ENCODE assay signal across 7 mouse cellular contexts in the genomic region with DNA sequence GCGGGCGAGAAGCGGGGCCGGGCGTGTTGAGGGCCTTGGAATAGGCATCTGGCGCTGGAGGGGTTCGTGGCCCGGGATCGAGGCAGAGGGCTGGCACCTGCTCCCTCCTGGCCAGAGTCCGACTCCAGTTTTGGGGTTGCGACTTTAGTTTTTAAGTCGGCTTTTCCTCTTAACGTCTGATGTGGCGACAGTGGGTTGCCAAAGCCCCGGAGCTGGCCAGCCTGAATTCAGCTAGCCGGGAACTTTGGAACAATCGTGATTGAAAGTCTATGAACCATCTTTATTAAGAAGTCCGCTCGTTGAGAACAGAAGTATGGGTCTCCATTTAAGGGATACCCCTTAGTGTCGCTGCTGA. TPM values are rescaled to one million over a fixed set of nuclear protein-coding genes. Genes with fewer than 3 reads are reported as not detected.
DNase-seq lines count a peak whose midpoint lies in the region; ATAC-seq and TF ChIP-seq lines count a peak whose summit lies in the region.

No protein-coding gene starts in this region.

- H3K4me2 ChIP-seq in forebrain, embryonic 12.5 days: peak overlapping the region; percentile 83
- H3K4me2 ChIP-seq in limb, embryonic 14.5 days (replicated peaks; ENCODE audit: low read depth, low read length, severe bottlenecking): peak overlapping the region; percentile 95
- peak overlapping the region; percentile 96 for H3K4me2 ChIP-seq in stomach, embryonic 15.5 days

- peak overlapping the region; percentile 100 for H3K4me3 ChIP-seq in megakaryocyte, embryonic 14.5 days (replicated peaks)
- H3K4me3 ChIP-seq in forebrain, embryonic 12.5 days (replicated peaks): peak overlapping the region; percentile 80
- H3K4me3 ChIP-seq in limb, embryonic 14.5 days (replicated peaks; ENCODE audit: low read length): peak overlapping the region; percentile 66
- H3K4me3 ChIP-seq in stomach, embryonic 15.5 days (replicated peaks): peak overlapping the region; percentile 95

- 1% methylated on average over 20 of the region's 20 CpGs for WGBS in forebrain, embryonic 12.5 days
- 2% methylated on average over 19 of the region's 20 CpGs for WGBS in limb, embryonic 14.5 days
- 2% methylated on average over 20 of the region's 20 CpGs for WGBS in stomach, embryonic 15.5 days

- H3K27me3 ChIP-seq in megakaryocyte, embryonic 14.5 days (replicated peaks): no peaks in the 10 kb centered on the region
- H3K27me3 ChIP-seq in forebrain, embryonic 12.5 days: peaks cover 13% of the 10 kb centered on the region
- no peaks in the 10 kb centered on the region for H3K27me3 ChIP-seq in limb, embryonic 14.5 days (ENCODE audit: control insufficient read depth, insufficient read depth, low read length)
- H3K27me3 ChIP-seq in stomach, embryonic 15.5 days (replicated peaks): no peaks in the 10 kb centered on the region

- peak overlapping the region; percentile 71 for H3K9ac ChIP-seq in forebrain, embryonic 12.5 days
- H3K9ac ChIP-seq in limb, embryonic 14.5 days (ENCODE audit: low read depth, low read length, severe bottlenecking): peak overlapping the region; percentile 66
- H3K9ac ChIP-seq in stomach, embryonic 15.5 days: peak overlapping the region; percentile 54

- H3K9me3 ChIP-seq in megakaryocyte, embryonic 14.5 days: no peaks in the 10 kb centered on the region
- H3K9me3 ChIP-seq in forebrain, embryonic 12.5 days: no peaks in the 10 kb centered on the region
- H3K9me3 ChIP-seq in limb, embryonic 14.5 days (ENCODE audit: control insufficient read depth, low read length): no peaks in the 10 kb centered on the region
- no peaks in the 10 kb centered on the region for H3K9me3 ChIP-seq in stomach, embryonic 15.5 days

- DNase-seq in limb, embryonic 14.5 days (ENCODE audit: low spot score): no peak
- no peak for DNase-seq in retina, postnatal 1 day
- no peak for DNase-seq in left cerebral cortex, postnatal 10 days (ENCODE audit: extremely low spot score in 1 of 2, low spot score in 2 of 2)

- H3K27ac ChIP-seq in forebrain, embryonic 12.5 days: no peak overlapping the region
- H3K27ac ChIP-seq in limb, embryonic 14.5 days (replicated peaks; ENCODE audit: low read depth, low read length): no peak overlapping the region
- H3K27ac ChIP-seq in stomach, embryonic 15.5 days: peak overlapping the region; percentile 57; the same call in 1 of the 2 replicates

- H3K4me1 ChIP-seq in megakaryocyte, embryonic 14.5 days: peaks cover 38% of the 10 kb centered on the region
- peaks cover 24% of the 10 kb centered on the region for H3K4me1 ChIP-seq in forebrain, embryonic 12.5 days
- H3K4me1 ChIP-seq in limb, embryonic 14.5 days (ENCODE audit: control insufficient read depth, insufficient read depth, low read length): peaks cover 11% of the 10 kb centered on the region
- H3K4me1 ChIP-seq in stomach, embryonic 15.5 days: peaks cover 10% of the 10 kb centered on the region

- no peak for ATAC-seq in megakaryocyte, adult 5-6 weeks (ENCODE audit: poor library complexity, severe bottlenecking)
- ATAC-seq in forebrain, embryonic 12.5 days (ENCODE audit: low FRiP score): no peak
- ATAC-seq in limb, embryonic 14.5 days (ENCODE audit: low FRiP score, low read depth): no peak
- no peak for ATAC-seq in stomach, embryonic 15.5 days (ENCODE audit: insufficient read depth, low FRiP score, low read depth)

- peaks cover 35% of the 10 kb centered on the region for H3K36me3 ChIP-seq in megakaryocyte, embryonic 14.5 days (replicated peaks; ENCODE audit: low read length)
- peaks cover 11% of the 10 kb centered on the region for H3K36me3 ChIP-seq in forebrain, embryonic 12.5 days (replicated peaks)
- H3K36me3 ChIP-seq in limb, embryonic 14.5 days (ENCODE audit: control insufficient read depth, insufficient read depth, low read length): peaks cover 13% of the 10 kb centered on the region
- H3K36me3 ChIP-seq in stomach, embryonic 15.5 days: no peaks in the 10 kb centered on the region

- no peak for TF ChIP-seq POLR2A in limb, embryonic 14.5 days (IDR thresholded peaks at IDR 0.05; ENCODE audit: borderline replicate concordance, extremely low read depth, insufficient read depth, insufficient read length)

- intact Hi-C loops in left cerebral cortex, postnatal 10 days (cut with DNase I): no loop called here

RNA-seq across cellular contexts. Expression of a gene that starts 0.6 kb away (rescaled TPM):
- 2.0 and 2.8 TPM in 2 replicates for polyA plus RNA-seq in megakaryocyte, embryonic 14.5 days (2012; ENCODE audit: insufficient read depth, low replicate concordance)
- 3.7 and 4.0 TPM in 2 replicates for total RNA-seq in megakaryocyte, adult 5-6 weeks (2015)
- total RNA-seq in megakaryocyte, adult 5-6 weeks (2017): 8.4 and 13.0 TPM in 2 replicates
- 17.3 and 17.7 TPM in 2 replicates for polyA plus RNA-seq in forebrain, embryonic 12.5 days (2016; fragmentation: Nextera tagmentation; extraction: Ambion mirVana)
- 12.8 and 14.8 TPM in 2 replicates for polyA plus RNA-seq in limb, embryonic 14.5 days (2012; rRNA removed)
- 16.5 and 17.4 TPM in 2 replicates for polyA plus RNA-seq in limb, embryonic 14.5 days (2014; fragmentation: Nextera tagmentation; extraction: Ambion mirVana)
- polyA plus RNA-seq in stomach, embryonic 15.5 days (2015; fragmentation: Nextera tagmentation; extraction: Ambion mirVana): 34.5 and 35.4 TPM in 2 replicates
- 10 to 100 TPM; 14.8 to 16.5 TPM for total RNA-seq in left cerebral cortex, postnatal 10 days (2021)

RNA-seq across cellular contexts. Expression of a gene that starts 10.8 kb away (rescaled TPM):
- polyA plus RNA-seq in megakaryocyte, embryonic 14.5 days (2012; ENCODE audit: insufficient read depth, low replicate concordance): 7.5 and 29.1 TPM in 2 replicates
- 29.5 and 46.1 TPM in 2 replicates for total RNA-seq in megakaryocyte, adult 5-6 weeks (2015)
- total RNA-seq in megakaryocyte, adult 5-6 weeks (2017): 22.8 and 25.0 TPM in 2 replicates
- 24.8 and 27.1 TPM in 2 replicates for polyA plus RNA-seq in forebrain, embryonic 12.5 days (2016; fragmentation: Nextera tagmentation; extraction: Ambion mirVana)
- polyA plus RNA-seq in limb, embryonic 14.5 days (2012; rRNA removed): 23.9 and 25.7 TPM in 2 replicates
- polyA plus RNA-seq in limb, embryonic 14.5 days (2014; fragmentation: Nextera tagmentation; extraction: Ambion mirVana): 29.4 and 35.4 TPM in 2 replicates
- 49.1 and 49.3 TPM in 2 replicates for polyA plus RNA-seq in stomach, embryonic 15.5 days (2015; fragmentation: Nextera tagmentation; extraction: Ambion mirVana)
- 100 to 1,000 TPM in 1 of 2 experiments, 10 to 100 TPM in 1; 92.4 to 102 TPM for total RNA-seq in left cerebral cortex, postnatal 10 days (2021)

RNA-seq across cellular contexts. Expression of a gene that starts 15.0 kb away (rescaled TPM):
- 0.25 TPM in 1 of 2 replicates, not detected in the other for polyA plus RNA-seq in megakaryocyte, embryonic 14.5 days (2012; ENCODE audit: insufficient read depth, low replicate concordance)
- total RNA-seq in megakaryocyte, adult 5-6 weeks (2015): not detected in 2 replicates
- not detected in 2 replicates for total RNA-seq in megakaryocyte, adult 5-6 weeks (2017)
- 0.20 TPM in 1 of 2 replicates, not detected in the other for polyA plus RNA-seq in forebrain, embryonic 12.5 days (2016; fragmentation: Nextera tagmentation; extraction: Ambion mirVana)
- 0.10 and 0.24 TPM in 2 replicates for polyA plus RNA-seq in limb, embryonic 14.5 days (2012; rRNA removed)
- polyA plus RNA-seq in limb, embryonic 14.5 days (2014; fragmentation: Nextera tagmentation; extraction: Ambion mirVana): 0.08 and 0.18 TPM in 2 replicates
- polyA plus RNA-seq in stomach, embryonic 15.5 days (2015; fragmentation: Nextera tagmentation; extraction: Ambion mirVana): 3.9 and 4.0 TPM in 2 replicates
- total RNA-seq in left cerebral cortex, postnatal 10 days (2021): under 1 TPM; 0.17 to 0.32 TPM

RNA-seq across cellular contexts. Expression of a gene that starts 35.4 kb away (rescaled TPM):
- polyA plus RNA-seq in megakaryocyte, embryonic 14.5 days (2012; ENCODE audit: insufficient read depth, low replicate concordance): 58.9 and 67.0 TPM in 2 replicates
- total RNA-seq in megakaryocyte, adult 5-6 weeks (2015): 74.4 and 76.3 TPM in 2 replicates
- 39.8 and 43.2 TPM in 2 replicates for total RNA-seq in megakaryocyte, adult 5-6 weeks (2017)
- polyA plus RNA-seq in forebrain, embryonic 12.5 days (2016; fragmentation: Nextera tagmentation; extraction: Ambion mirVana): 62.9 and 64.4 TPM in 2 replicates
- 27.4 and 31.2 TPM in 2 replicates for polyA plus RNA-seq in limb, embryonic 14.5 days (2012; rRNA removed)
- polyA plus RNA-seq in limb, embryonic 14.5 days (2014; fragmentation: Nextera tagmentation; extraction: Ambion mirVana): 54.0 and 55.5 TPM in 2 replicates
- polyA plus RNA-seq in stomach, embryonic 15.5 days (2015; fragmentation: Nextera tagmentation; extraction: Ambion mirVana): 49.0 and 49.6 TPM in 2 replicates
- total RNA-seq in left cerebral cortex, postnatal 10 days (2021): 10 to 100 TPM; 37.8 to 40.2 TPM

RNA-seq across cellular contexts. Expression of a gene that starts 35.7 kb away (rescaled TPM):
- 18.7 and 57.4 TPM in 2 replicates for polyA plus RNA-seq in megakaryocyte, embryonic 14.5 days (2012; ENCODE audit: insufficient read depth, low replicate concordance)
- total RNA-seq in megakaryocyte, adult 5-6 weeks (2015): 17.1 and 19.8 TPM in 2 replicates
- 11.1 and 11.9 TPM in 2 replicates for total RNA-seq in megakaryocyte, adult 5-6 weeks (2017)
- polyA plus RNA-seq in forebrain, embryonic 12.5 days (2016; fragmentation: Nextera tagmentation; extraction: Ambion mirVana): 47.3 and 50.7 TPM in 2 replicates
- 49.6 and 53.4 TPM in 2 replicates for polyA plus RNA-seq in limb, embryonic 14.5 days (2012; rRNA removed)
- 39.4 and 40.8 TPM in 2 replicates for polyA plus RNA-seq in limb, embryonic 14.5 days (2014; fragmentation: Nextera tagmentation; extraction: Ambion mirVana)
- polyA plus RNA-seq in stomach, embryonic 15.5 days (2015; fragmentation: Nextera tagmentation; extraction: Ambion mirVana): 32.1 and 32.5 TPM in 2 replicates
- 10 to 100 TPM; 48.0 to 48.3 TPM for total RNA-seq in left cerebral cortex, postnatal 10 days (2021)
